Mouse (Mus musculus) myocyte (in vitro differentiated cells): ENCODE measurements around the gene Stpg4. TPM values are rescaled to one million over a fixed set of nuclear protein-coding genes. Genes with fewer than 3 reads are reported as not detected.
A peak's percentile ranks its signal among the peaks of the same experiment; 100 is the strongest.

Source experiments
- H3K27me3 ChIP-seq: one replicate; pipeline ENCODE4 v1.6.1; 2011; ENCODE audit not compliant: control insufficient read depth, insufficient read depth, insufficient read length
- H3K36me3 ChIP-seq: one replicate; pipeline ENCODE4 v1.6.1; 2011; ENCODE audit not compliant: control insufficient read depth, insufficient read depth
- H3K4me2 ChIP-seq: one replicate; pipeline ENCODE4 v1.6.1; 2011; ENCODE audit warnings: low read depth, control low read depth
- H3K4me3 ChIP-seq: one replicate; pipeline ENCODE4 v1.5.1; 2011; ENCODE audit warnings: mild to moderate bottlenecking, control low read depth, moderate library complexity
- H3K79me2 ChIP-seq: one replicate; pipeline ENCODE4 v1.6.1; 2011; ENCODE audit not compliant: control insufficient read depth, insufficient read depth
- H3ac ChIP-seq: one replicate; pipeline ENCODE4 v1.6.1; 2011; ENCODE audit not compliant: control insufficient read depth, insufficient read length
- CEBPB ChIP-seq: IDR thresholded peaks from 2 replicates; pipeline ENCODE4 v1.6.1; 2011; ENCODE audit warnings: mild to moderate bottlenecking, moderate library complexity; ENCODE audit not compliant: poor library complexity, insufficient read depth, severe bottlenecking
- E2F4 ChIP-seq: IDR thresholded peaks from one replicate; pipeline ENCODE4 v1.6.1; 2011; ENCODE audit warnings: mild to moderate bottlenecking, control low read depth, moderate library complexity; ENCODE audit not compliant: insufficient read depth
- MAX ChIP-seq: IDR thresholded peaks from one replicate; pipeline ENCODE4 v1.6.1; 2011; ENCODE audit warnings: low read depth, mild to moderate bottlenecking, control low read depth
- MYOD1 ChIP-seq, 3 experiments: IDR thresholded peaks; one replicate each; pipeline ENCODE4 v1.6.1; 2011; ENCODE audit warnings: control low read depth in 2 of 3, low read depth in 2 of 3, mild to moderate bottlenecking in 2 of 3, moderate library complexity in 1 of 3; ENCODE audit not compliant: insufficient read length in 2 of 3, control insufficient read depth in 1 of 3
- MYOG ChIP-seq, 3 experiments: IDR thresholded peaks; one replicate each; pipeline ENCODE4 v1.6.1; 2011; ENCODE audit warnings: control low read depth in 2 of 3, low read depth in 2 of 3, mild to moderate bottlenecking in 2 of 3; ENCODE audit not compliant: insufficient read length in 2 of 3, control insufficient read depth in 1 of 3, insufficient read depth in 1 of 3
- POLR2A ChIP-seq: IDR thresholded peaks from one replicate; pipeline ENCODE4 v1.6.1; 2011; ENCODE audit warnings: low read depth, mild to moderate bottlenecking, control low read depth, moderate library complexity; ENCODE audit not compliant: insufficient read length
- POLR2AphosphoS2 ChIP-seq: IDR thresholded peaks from one replicate; pipeline ENCODE4 v1.6.1; 2011; ENCODE audit warnings: low read depth, control low read depth; ENCODE audit not compliant: insufficient read length
- REST ChIP-seq: IDR thresholded peaks from one replicate; pipeline ENCODE4 v1.6.1; 2011; ENCODE audit warnings: mild to moderate bottlenecking, control low read depth, moderate library complexity; ENCODE audit not compliant: insufficient read depth, insufficient read length
- SRF ChIP-seq: IDR thresholded peaks from one replicate; pipeline ENCODE4 v1.6.1; 2011; ENCODE audit warnings: low read depth; ENCODE audit not compliant: control insufficient read depth, insufficient read length
- TCF12 ChIP-seq: IDR thresholded peaks from one replicate; pipeline ENCODE4 v1.6.1; 2011; ENCODE audit warnings: mild to moderate bottlenecking, control low read depth; ENCODE audit not compliant: poor library complexity, insufficient read depth, severe bottlenecking
- TCF3 ChIP-seq: IDR thresholded peaks from one replicate; pipeline ENCODE4 v1.6.1; 2011; ENCODE audit warnings: low read depth, control low read depth; ENCODE audit not compliant: insufficient read length
- USF1 ChIP-seq: IDR thresholded peaks from one replicate; pipeline ENCODE4 v1.6.1; 2011; ENCODE audit warnings: low read depth, mild to moderate bottlenecking, control low read depth, moderate library complexity
- polyA plus RNA-seq: library from polyadenylated mRNA; unstranded; fragments of >200 nt; fragmentation: generic; extraction: Trizol; gene quantifications from one replicate; pipeline ENCODE4 v1.2.1, GENCODE M21; 2012; ENCODE audit warnings: missing spikeins

Gene Stpg4
- polyA plus RNA-seq, 1 experiment, result not detected

- H3K36me3 ChIP-seq, result no peaks in the 10 kb centered on the region
- H3K4me3 ChIP-seq, result no peak overlapping the region
- H3ac ChIP-seq, result no peak overlapping the region
- H3K4me2 ChIP-seq, result no peak overlapping the region
- TF ChIP-seq MYOD1 (IDR thresholded peaks at IDR 0.05; ENCODE audit: control insufficient read depth in 1 of 3, insufficient read length in 2 of 3, low read depth in 2 of 3), result peak in 1 of 3 experiments; percentile 27
- no peak for TF ChIP-seq CEBPB
- no peaks in the 10 kb centered on the region for H3K79me2 ChIP-seq
- no peaks in the 10 kb centered on the region for H3K27me3 ChIP-seq
These were observed 47.7 kb downstream of the Stpg4 start for GRCm38 (mm10) chr17:87379821-87380220.

GRCm38 (mm10) chr17:87379160-87379624 lies 48.3 kb downstream of the Stpg4 start:
- Histone ChIP-seq H3K4me3 (no peak overlapping the region), H3K36me3 (no peaks in the 10 kb centered on the region), H3K27me3 (no peaks in the 10 kb centered on the region), H3K4me2 (no peak overlapping the region), H3K79me2 (no peaks in the 10 kb centered on the region), H3ac (no peak overlapping the region)
- TF ChIP-seq SRF, result no peak
- no peak for TF ChIP-seq TCF12
- no peak for TF ChIP-seq CEBPB
- TF ChIP-seq POLR2AphosphoS2, result no peak
- no peak for TF ChIP-seq E2F4
- TF ChIP-seq REST, result no peak

GRCm38 (mm10) chr17:87378354-87379159 lies 49.0 kb downstream of the Stpg4 start:
- no peak overlapping the region for H3ac ChIP-seq
- H3K79me2 ChIP-seq, result no peaks in the 10 kb centered on the region
- H3K36me3 ChIP-seq, result no peaks in the 10 kb centered on the region
- no peaks in the 10 kb centered on the region for H3K27me3 ChIP-seq
- no peak overlapping the region for H3K4me2 ChIP-seq
- TF ChIP-seq REST (no peak), MYOD1 (IDR thresholded peaks at IDR 0.05; ENCODE audit: control insufficient read depth in 1 of 3, insufficient read length in 2 of 3, low read depth in 2 of 3) (peak in 1 of 3 experiments; percentile 47), POLR2AphosphoS2 (no peak), CEBPB (no peak), TCF12 (no peak), MYOG (IDR thresholded peaks at IDR 0.05; ENCODE audit: control insufficient read depth in 1 of 3, insufficient read depth in 1 of 3, insufficient read length in 2 of 3, low read depth in 2 of 3) (peak in 2 of 3 experiments; percentile 10 to 39), POLR2A (no peak), MAX (no peak)
- H3K4me3 ChIP-seq, result no peak overlapping the region

GRCm38 (mm10) chr17:87377536-87377935 lies 50.0 kb downstream of the Stpg4 start:
- H3K4me3 ChIP-seq, result no peak overlapping the region
- H3K27me3 ChIP-seq, result no peaks in the 10 kb centered on the region
- no peaks in the 10 kb centered on the region for H3K79me2 ChIP-seq
- no peaks in the 10 kb centered on the region for H3K36me3 ChIP-seq
- H3K4me2 ChIP-seq, result no peak overlapping the region
- no peak for TF ChIP-seq SRF
- TF ChIP-seq MYOG (IDR thresholded peaks at IDR 0.05; ENCODE audit: control insufficient read depth in 1 of 3, insufficient read depth in 1 of 3, insufficient read length in 2 of 3, low read depth in 2 of 3), result no peak
- TF ChIP-seq USF1, result no peak
- no peak for TF ChIP-seq CEBPB
- no peak for TF ChIP-seq MAX
- no peak for TF ChIP-seq POLR2A
- TF ChIP-seq MYOD1 (IDR thresholded peaks at IDR 0.05; ENCODE audit: control insufficient read depth in 1 of 3, insufficient read length in 2 of 3, low read depth in 2 of 3), result no peak
- no peak for TF ChIP-seq E2F4
- no peak for TF ChIP-seq REST
- no peak for TF ChIP-seq TCF12
- no peak for TF ChIP-seq TCF3
- no peak for TF ChIP-seq POLR2AphosphoS2
- no peak overlapping the region for H3ac ChIP-seq

GRCm38 (mm10) chr17:87376831-87377471 lies 50.6 kb downstream of the Stpg4 start:
- peak in 2 of 3 experiments; percentile 77 to 96 for TF ChIP-seq MYOD1 (IDR thresholded peaks at IDR 0.05; ENCODE audit: control insufficient read depth in 1 of 3, insufficient read length in 2 of 3, low read depth in 2 of 3)
- TF ChIP-seq MYOG (IDR thresholded peaks at IDR 0.05; ENCODE audit: control insufficient read depth in 1 of 3, insufficient read depth in 1 of 3, insufficient read length in 2 of 3, low read depth in 2 of 3), result peak in 2 of 3 experiments; percentile 78 to 96
- TF ChIP-seq POLR2AphosphoS2, result no peak
- TF ChIP-seq TCF3, result peak; percentile 21
- no peak for TF ChIP-seq USF1
- peak; percentile 14 for TF ChIP-seq TCF12
- H3K4me3 ChIP-seq, result no peak overlapping the region
- H3K27me3 ChIP-seq, result no peaks in the 10 kb centered on the region
- H3K79me2 ChIP-seq, result no peaks in the 10 kb centered on the region
- H3K36me3 ChIP-seq, result no peaks in the 10 kb centered on the region
- H3K4me2 ChIP-seq, result no peak overlapping the region
- H3ac ChIP-seq, result no peak overlapping the region
